Mouse (Mus musculus): ENCODE measurements around the gene Agbl4.

GRCm38 (mm10) chr4:111664146-111664545, 1266.7 kb downstream of the Agbl4 start:
- TF ChIP-seq POLR2A (IDR thresholded peaks at IDR 0.05; ENCODE audit: borderline replicate concordance, extremely low read depth, insufficient read depth, insufficient read length, poor library complexity, severe bottlenecking) (no peak), CTCF (IDR thresholded peaks at IDR 0.05; ENCODE audit: borderline replicate concordance, extremely low read depth, insufficient read depth, insufficient read length) (no peak)
